Mouse (Mus musculus) intestine, embryonic 15.5 days (tissue): Measurements from ENCODE around the gene Rgma. TPM values are rescaled to one million over a fixed set of nuclear protein-coding genes. Genes with fewer than 3 reads are reported as not detected.

Experiments used
- ATAC-seq: fragments of 200-750 bp; cut with Nextera tagmentation; 2 replicates; pipeline ENCODE4 v1.8.0; 2017; ENCODE audit warnings: moderate TSS enrichment, moderate library complexity
- H3K27ac ChIP-seq: fragments of 300-500 bp; sonication (generic); 2 replicates; pipeline ENCODE4 v1.5.1; 2015; ENCODE audit warnings: mild to moderate bottlenecking, inconsistent platforms
- H3K27me3 ChIP-seq: fragments of 300-500 bp; sonication (generic); replicated peaks from 2 replicates; pipeline ENCODE4 v1.6.1; 2015; ENCODE audit warnings: inconsistent platforms
- H3K36me3 ChIP-seq: fragments of 300-500 bp; sonication (generic); 2 replicates; pipeline ENCODE4 v1.6.1; 2015; ENCODE audit warnings: inconsistent platforms
- H3K4me1 ChIP-seq: fragments of 300-500 bp; sonication (generic); replicated peaks from 2 replicates; pipeline ENCODE4 v1.6.1; 2015; ENCODE audit warnings: inconsistent platforms
- H3K4me2 ChIP-seq: fragments of 300-500 bp; sonication (generic); replicated peaks from 2 replicates; pipeline ENCODE4 v1.6.1; 2015; ENCODE audit warnings: mild to moderate bottlenecking, inconsistent platforms
- H3K4me3 ChIP-seq: fragments of 300-500 bp; sonication (generic); replicated peaks from 2 replicates; pipeline ENCODE4 v1.5.1; 2015; ENCODE audit warnings: inconsistent platforms
- H3K9ac ChIP-seq: fragments of 300-500 bp; sonication (generic); 2 replicates; pipeline ENCODE4 v1.6.1; 2015; ENCODE audit warnings: inconsistent platforms
- H3K9me3 ChIP-seq: fragments of 300-500 bp; sonication (generic); 2 replicates; pipeline ENCODE4 v1.6.1; 2016; ENCODE audit warnings: inconsistent platforms
- whole genome bisulfite sequencing: fragments of 180-500 bp; shearing (Covaris S2); methylation state at CpG from one replicate; pipeline ENCODE4 v1.1.7; 2015; 5-methylcytosine and 5-hydroxymethylcytosine counted together
- polyA plus RNA-seq: library from polyadenylated mRNA; unstranded; fragments of >200 nt; fragmentation: Nextera tagmentation; extraction: Ambion mirVana; gene quantifications from 2 replicates; pipeline ENCODE4 v1.2.1, GENCODE M21; 2015

Rgma gene
- 7.4 TPM in 2 replicates for polyA plus RNA-seq

GRCm38 (mm10) chr7:73375257-73376100, at the start of gene Rgma:
Rgma (plus strand) TSS chr7:73375509.
- Histone ChIP-seq H3K4me2 (peak within 1 kb of the TSS; percentile 100), H3K4me1 (peaks cover 25% of the 10 kb centered on the region), H3K9ac (peak within 1 kb of the TSS; percentile 60), H3K9me3 (no peaks in the 10 kb centered on the region), H3K4me3 (peak within 1 kb of the TSS; percentile 69), H3K27ac (peak within 1 kb of the TSS; percentile 67), H3K27me3 (peaks cover 21% of the 10 kb centered on the region; the same call in 1 of the 2 replicates), H3K36me3 (no peaks in the 10 kb centered on the region)
- peak; percentile 85 for ATAC-seq
- under 1% methylated on average over 73 of the region's 85 CpGs for WGBS

GRCm38 (mm10) chr7:73326236-73326635, 49.1 kb upstream of the Rgma start:
- Histone ChIP-seq H3K36me3 (no peaks in the 10 kb centered on the region), H3K4me3 (no peak overlapping the region), H3K9me3 (no peaks in the 10 kb centered on the region), H3K4me1 (peaks cover 24% of the 10 kb centered on the region), H3K27me3 (no peaks in the 10 kb centered on the region), H3K27ac (no peak overlapping the region), H3K9ac (no peak overlapping the region), H3K4me2 (no peak overlapping the region)
- no peak for ATAC-seq
- 73% methylated on average over 14 of the region's 14 CpGs for WGBS

GRCm38 (mm10) chr7:73326680-73327079, 48.6 kb upstream of the Rgma start:
- Histone ChIP-seq H3K4me3 (no peak overlapping the region), H3K36me3 (no peaks in the 10 kb centered on the region), H3K27me3 (no peaks in the 10 kb centered on the region), H3K4me2 (no peak overlapping the region), H3K4me1 (peaks cover 24% of the 10 kb centered on the region), H3K9ac (no peak overlapping the region), H3K27ac (0 out of 2 replicates have a peak overlapping the region, but pooled peaks have one; percentile 19), H3K9me3 (no peaks in the 10 kb centered on the region)
- ATAC-seq, result no peak
- WGBS, result 70% methylated on average over 11 of the region's 11 CpGs

- no peak overlapping the region for H3K4me3 ChIP-seq
- WGBS, result 32% methylated on average over 8 of the region's 8 CpGs
- H3K9ac ChIP-seq, result no peak overlapping the region
- no peak overlapping the region for H3K4me2 ChIP-seq
- no peaks in the 10 kb centered on the region for H3K27me3 ChIP-seq
- H3K9me3 ChIP-seq, result no peaks in the 10 kb centered on the region
- H3K27ac ChIP-seq, result 0 out of 2 replicates have a peak overlapping the region, but pooled peaks have one; percentile 19
- ATAC-seq, result peak; percentile 72; the same call in 1 of the 2 replicates
- H3K4me1 ChIP-seq, result peaks cover 24% of the 10 kb centered on the region
- no peaks in the 10 kb centered on the region for H3K36me3 ChIP-seq
These were observed 48.1 kb upstream of the Rgma start for GRCm38 (mm10) chr7:73327193-73327592.

- WGBS, result 69% methylated on average over 5 of the region's 5 CpGs
- H3K4me3 ChIP-seq, result no peak overlapping the region
- no peaks in the 10 kb centered on the region for H3K36me3 ChIP-seq
- no peak for ATAC-seq
- no peaks in the 10 kb centered on the region for H3K27me3 ChIP-seq
- H3K27ac ChIP-seq, result no peak overlapping the region
- H3K4me2 ChIP-seq, result no peak overlapping the region
- no peaks in the 10 kb centered on the region for H3K9me3 ChIP-seq
- H3K4me1 ChIP-seq, result peaks cover 24% of the 10 kb centered on the region
- no peak overlapping the region for H3K9ac ChIP-seq
These were observed 47.7 kb upstream of the Rgma start for GRCm38 (mm10) chr7:73327652-73328051.

- no peak overlapping the region for H3K4me3 ChIP-seq
- peak; percentile 74 for ATAC-seq
- no peaks in the 10 kb centered on the region for H3K27me3 ChIP-seq
- H3K9ac ChIP-seq, result no peak overlapping the region
- H3K4me1 ChIP-seq, result peaks cover 24% of the 10 kb centered on the region
- no peak overlapping the region for H3K4me2 ChIP-seq
- no peaks in the 10 kb centered on the region for H3K36me3 ChIP-seq
- WGBS, result 25% methylated on average over 5 of the region's 5 CpGs
- H3K9me3 ChIP-seq, result no peaks in the 10 kb centered on the region
- H3K27ac ChIP-seq, result peak overlapping the region; percentile 52
These were observed 46.6 kb upstream of the Rgma start for GRCm38 (mm10) chr7:73328653-73329207.

- Histone ChIP-seq H3K4me2 (no peak overlapping the region), H3K27me3 (no peaks in the 10 kb centered on the region), H3K27ac (no peak overlapping the region), H3K4me3 (no peak overlapping the region), H3K36me3 (no peaks in the 10 kb centered on the region), H3K9me3 (no peaks in the 10 kb centered on the region), H3K9ac (no peak overlapping the region), H3K4me1 (peaks cover 33% of the 10 kb centered on the region)
- no peak for ATAC-seq
- 71% methylated on average over 12 of the region's 12 CpGs for WGBS
These were observed 44.6 kb upstream of the Rgma start for GRCm38 (mm10) chr7:73330754-73331153.

GRCm38 (mm10) chr7:73331645-73332044, 43.7 kb upstream of the Rgma start:
- Histone ChIP-seq H3K4me1 (peaks cover 35% of the 10 kb centered on the region), H3K36me3 (no peaks in the 10 kb centered on the region), H3K9me3 (no peaks in the 10 kb centered on the region), H3K4me3 (no peak overlapping the region), H3K27ac (no peak overlapping the region), H3K27me3 (no peaks in the 10 kb centered on the region), H3K4me2 (no peak overlapping the region), H3K9ac (no peak overlapping the region)
- 81% methylated on average over 7 of the region's 7 CpGs for WGBS
- no peak for ATAC-seq

- H3K27ac ChIP-seq, result no peak overlapping the region
- no peak overlapping the region for H3K4me2 ChIP-seq
- H3K4me3 ChIP-seq, result no peak overlapping the region
- no peaks in the 10 kb centered on the region for H3K27me3 ChIP-seq
- 72% methylated on average over 12 of the region's 12 CpGs for WGBS
- no peaks in the 10 kb centered on the region for H3K9me3 ChIP-seq
- no peak for ATAC-seq
- H3K36me3 ChIP-seq, result no peaks in the 10 kb centered on the region
- peaks cover 19% of the 10 kb centered on the region for H3K4me1 ChIP-seq
- H3K9ac ChIP-seq, result no peak overlapping the region
These were observed 41.8 kb upstream of the Rgma start for GRCm38 (mm10) chr7:73333398-73333988.

GRCm38 (mm10) chr7:73334883-73335282, 40.4 kb upstream of the Rgma start:
- Histone ChIP-seq H3K27ac (peak overlapping the region; percentile 71), H3K4me1 (peaks cover 14% of the 10 kb centered on the region), H3K36me3 (no peaks in the 10 kb centered on the region), H3K27me3 (no peaks in the 10 kb centered on the region), H3K9ac (no peak overlapping the region), H3K4me3 (no peak overlapping the region), H3K4me2 (no peak overlapping the region), H3K9me3 (no peaks in the 10 kb centered on the region)
- no peak for ATAC-seq
- 50% methylated on average over 7 of the region's 7 CpGs for WGBS

- WGBS, result 25% methylated on average over 7 of the region's 7 CpGs
- no peak for ATAC-seq
- H3K4me1 ChIP-seq, result peaks cover 13% of the 10 kb centered on the region; the same call in 1 of the 2 replicates
- H3K4me2 ChIP-seq, result no peak overlapping the region
- no peaks in the 10 kb centered on the region for H3K27me3 ChIP-seq
- no peak overlapping the region for H3K9ac ChIP-seq
- peak overlapping the region; percentile 22; the same call in 1 of the 2 replicates for H3K27ac ChIP-seq
- H3K4me3 ChIP-seq, result no peak overlapping the region
- H3K36me3 ChIP-seq, result no peaks in the 10 kb centered on the region
- no peaks in the 10 kb centered on the region for H3K9me3 ChIP-seq
These were observed 38.9 kb upstream of the Rgma start for GRCm38 (mm10) chr7:73336380-73336779.

- Histone ChIP-seq H3K4me2 (no peak overlapping the region), H3K36me3 (no peaks in the 10 kb centered on the region), H3K27me3 (no peaks in the 10 kb centered on the region), H3K9me3 (no peaks in the 10 kb centered on the region), H3K27ac (no peak overlapping the region), H3K4me1 (peaks cover 13% of the 10 kb centered on the region; the same call in 1 of the 2 replicates), H3K4me3 (no peak overlapping the region), H3K9ac (no peak overlapping the region)
- ATAC-seq, result no peak
- WGBS, result 91% methylated on average over 5 of the region's 5 CpGs
These were observed 37.0 kb upstream of the Rgma start for GRCm38 (mm10) chr7:73338353-73338752.
